In genomic region chr4:11884818-11885217, GRCm38 (mm10) we compare ENCODE assay signal across 9 mouse cellular contexts.
DNase-seq lines count a peak whose midpoint lies in the region; ATAC-seq and TF ChIP-seq lines count a peak whose summit lies in the region.
"Had no signal": no experiment of that assay in that cellular context is flagged by ENCODE, and none has a peak within 500 bp of the region (broad histone marks: within the 10 kb centered on the region; RNA-seq: fewer than 3 reads in every experiment).

No protein-coding gene starts in this region.

- no peak for TF ChIP-seq CTCF in heart, postnatal 0 days (IDR thresholded peaks at IDR 0.05; ENCODE audit: low read depth)
- TF ChIP-seq CTCF in kidney, adult 2 months (conservative IDR thresholded peaks at IDR 0.05; ENCODE audit: insufficient read depth, insufficient read length, low read depth, low read length) = no peak

- H3K27me3 ChIP-seq in kidney, embryonic 16.5 days (ENCODE audit: insufficient read depth, low read length) = no peaks in the 10 kb centered on the region
- no peaks in the 10 kb centered on the region for H3K27me3 ChIP-seq in heart, postnatal 0 days (ENCODE audit: control insufficient read depth, insufficient read depth, low read length)
- H3K27me3 ChIP-seq in kidney, adult 2 months (replicated peaks; ENCODE audit: control insufficient read depth, insufficient read depth, low read length) = no peaks in the 10 kb centered on the region

- no peak overlapping the region for H3K9ac ChIP-seq in kidney, embryonic 16.5 days (replicated peaks; ENCODE audit: low read length)
- H3K9ac ChIP-seq in heart, postnatal 0 days (replicated peaks; ENCODE audit: low read depth, low read length) = no peak overlapping the region

- TF ChIP-seq POLR2A in kidney, adult 2 months (IDR thresholded peaks at IDR 0.05; ENCODE audit: low read depth, low read length) = no peak

- ATAC-seq in kidney, embryonic 16.5 days (ENCODE audit: low FRiP score, low TSS enrichment) = peak; percentile 32; the same call in 1 of the 2 replicates
- ATAC-seq in heart, postnatal 0 days (ENCODE audit: insufficient read depth, low read depth) = peak; percentile 64
- peak; percentile 42 for ATAC-seq in megakaryocyte progenitor cell, adult 5-6 weeks (replicated peaks; ENCODE audit: poor library complexity)

- no peaks in the 10 kb centered on the region for H3K36me3 ChIP-seq in kidney, embryonic 16.5 days (ENCODE audit: insufficient read depth, low read length)
- H3K36me3 ChIP-seq in heart, postnatal 0 days (replicated peaks; ENCODE audit: control insufficient read depth, insufficient read depth, low read length) = no peaks in the 10 kb centered on the region
- no peaks in the 10 kb centered on the region for H3K36me3 ChIP-seq in kidney, adult 2 months (ENCODE audit: control insufficient read depth, insufficient read depth, low read length)
- H3K36me3 ChIP-seq: G1E had no signal

- 47% methylated on average over 7 of the region's 7 CpGs for WGBS in kidney, embryonic 16.5 days
- WGBS in heart, postnatal 0 days = 27% methylated on average over 7 of the region's 7 CpGs
- 48% methylated on average over 7 of the region's 7 CpGs for whole genome bisulfite sequencing in kidney, adult 2 months

- DNase-seq in kidney, postnatal 25 days = no peak
- DNase-seq in embryo, embryonic 11 days = peak; percentile 44
- peak; percentile 78 for DNase-seq in heart, postnatal 0 days (ENCODE audit: low spot score)
- no peak for DNase-seq in T-cell, adult 2 months (ENCODE audit: low spot score)
- DNase-seq in kidney, adult 2 months = no peak
- no peak for DNase-seq in cerebellum, adult 11-12 months

- no peak; the same call in 1 of the 2 replicates for TF ChIP-seq EP300 in heart, postnatal 0 days (IDR thresholded peaks at IDR 0.05; ENCODE audit: low read depth)

- H3K27ac ChIP-seq in kidney, embryonic 16.5 days (ENCODE audit: low read length) = no peak overlapping the region
- peak overlapping the region; percentile 64; the same call in 1 of the 2 replicates for H3K27ac ChIP-seq in heart, postnatal 0 days (ENCODE audit: low read depth)
- no peak overlapping the region for H3K27ac ChIP-seq in kidney, adult 2 months (ENCODE audit: insufficient read depth, low read depth, low read length)

- no peaks in the 10 kb centered on the region for H3K9me3 ChIP-seq in kidney, embryonic 16.5 days (ENCODE audit: low read length)
- H3K9me3 ChIP-seq in heart, postnatal 0 days (replicated peaks; ENCODE audit: control insufficient read depth, low read length) = no peaks in the 10 kb centered on the region
- H3K9me3 ChIP-seq: G1E had no signal

- H3K4me2 ChIP-seq in kidney, embryonic 16.5 days (replicated peaks; ENCODE audit: low read depth, low read length) = no peak overlapping the region
- no peak overlapping the region for H3K4me2 ChIP-seq in heart, postnatal 0 days (ENCODE audit: low read depth, low read length)

- no peaks in the 10 kb centered on the region for H3K4me1 ChIP-seq in kidney, embryonic 16.5 days (ENCODE audit: insufficient read depth, low read length)
- peaks cover 16% of the 10 kb centered on the region for H3K4me1 ChIP-seq in heart, postnatal 0 days (ENCODE audit: control insufficient read depth, insufficient read depth)
- no peaks in the 10 kb centered on the region for H3K4me1 ChIP-seq in kidney, adult 2 months (ENCODE audit: control insufficient read depth, insufficient read depth, low read length)

- no peak overlapping the region for H3K4me3 ChIP-seq in kidney, embryonic 16.5 days (ENCODE audit: low read length)
- no peak overlapping the region for H3K4me3 ChIP-seq in heart, postnatal 0 days (ENCODE audit: low read depth, low read length)
- no peak overlapping the region for H3K4me3 ChIP-seq in kidney, adult 2 months (ENCODE audit: insufficient read depth, low read depth, low read length)

Comparison
In these comparisons a context has a peak if more than half of its experiments do, and no peak if none do; other contexts are left out.
1. DNase-seq: peak in embryo, embryonic 11 days (single experiment) and heart, postnatal 0 days (single experiment); none in kidney, postnatal 25 days (0 of 2), T-cell, adult 2 months (single experiment), kidney, adult 2 months (single experiment) and cerebellum, adult 11-12 months (single experiment).
2. Peak in every context shown above with its lines, with median percentiles within 50 percentile points of each other: ATAC-seq.